Mouse (Mus musculus) midbrain, embryonic 16.5 days (tissue): ENCODE measurements at regions not wholly inside any gene's neighbourhood (a gene's known extent, or its start where the extent isn't known, plus 50 kb on each side); places are given as distances from the start of the nearest gene placed in this dataset.

Source experiments
- ATAC-seq: fragments of 200-750 bp; cut with Nextera tagmentation; 2 replicates; pipeline ENCODE4 v1.8.0; 2017; ENCODE audit warnings: moderate TSS enrichment
- H3K27ac ChIP-seq: fragments of 300-500 bp; sonication (generic); 2 replicates; pipeline ENCODE4 v1.5.1; 2014; ENCODE audit warnings: mild to moderate bottlenecking, low read length, mixed read lengths
- H3K27me3 ChIP-seq: fragments of 300-500 bp; sonication (generic); 2 replicates; pipeline ENCODE4 v1.6.1; 2014; ENCODE audit warnings: low read depth, low read length, mixed read lengths; ENCODE audit not compliant: control insufficient read depth, insufficient read depth
- H3K36me3 ChIP-seq: fragments of 300-500 bp; sonication (generic); 2 replicates; pipeline ENCODE4 v1.6.1; 2014; ENCODE audit warnings: mild to moderate bottlenecking, low read length, moderate library complexity, mixed read lengths; ENCODE audit not compliant: control insufficient read depth, insufficient read depth
- H3K4me1 ChIP-seq: fragments of 300-500 bp; sonication (generic); 2 replicates; pipeline ENCODE4 v1.6.1; 2014; ENCODE audit warnings: mild to moderate bottlenecking, low read length, mixed read lengths; ENCODE audit not compliant: control insufficient read depth, insufficient read depth
- H3K4me2 ChIP-seq: fragments of 300-500 bp; sonication (generic); 2 replicates; pipeline ENCODE4 v1.6.1; 2014; ENCODE audit warnings: mild to moderate bottlenecking, low read length, mixed read lengths
- H3K4me3 ChIP-seq: fragments of 300-500 bp; sonication (generic); 2 replicates; pipeline ENCODE4 v1.5.1; 2014; ENCODE audit warnings: low read depth, mild to moderate bottlenecking, low read length, moderate library complexity, mixed read lengths
- H3K9ac ChIP-seq: fragments of 300-500 bp; sonication (generic); 2 replicates; pipeline ENCODE4 v1.6.1; 2014; ENCODE audit warnings: low read depth, low read length, mixed read lengths
- H3K9me3 ChIP-seq: fragments of 300-500 bp; sonication (generic); replicated peaks from 2 replicates; pipeline ENCODE4 v1.6.1; 2014; ENCODE audit warnings: mild to moderate bottlenecking, low read length, mixed read lengths; ENCODE audit not compliant: control insufficient read depth, poor library complexity, severe bottlenecking
- WGBS: fragments of 180-500 bp; shearing (Covaris S2); extraction: QIAGEN DNeasy Blood & Tissue Kit; methylation state at CpG from one replicate; pipeline ENCODE4 v1.1.7; 2014; 5-methylcytosine and 5-hydroxymethylcytosine counted together

- Histone ChIP-seq H3K4me3 (no peak overlapping the region), H3K9ac (no peak overlapping the region), H3K27ac (no peak overlapping the region), H3K4me1 (no peaks in the 10 kb centered on the region; the same call in 1 of the 2 replicates), H3K36me3 (no peaks in the 10 kb centered on the region), H3K9me3 (no peaks in the 10 kb centered on the region), H3K4me2 (no peak overlapping the region), H3K27me3 (no peaks in the 10 kb centered on the region)
- no peak for ATAC-seq
- WGBS: 68% methylated on average over 5 of the region's 5 CpGs
Measured at GRCm38 (mm10) chr15:94219907-94220306, 245.3 kb downstream of the Adamts20 start.

- Histone ChIP-seq H3K4me3 (no peak overlapping the region), H3K9ac (no peak overlapping the region), H3K4me1 (peaks cover 2% of the 10 kb centered on the region; the same call in 1 of the 2 replicates), H3K4me2 (no peak overlapping the region), H3K9me3 (no peaks in the 10 kb centered on the region), H3K27ac (no peak overlapping the region), H3K36me3 (no peaks in the 10 kb centered on the region), H3K27me3 (no peaks in the 10 kb centered on the region)
- no peak for ATAC-seq
- WGBS: 93% methylated on average over 2 of the region's 2 CpGs
Measured at GRCm38 (mm10) chr15:94216703-94217102, 248.5 kb downstream of the Adamts20 start.

- Histone ChIP-seq H3K4me1 (peaks cover 2% of the 10 kb centered on the region; the same call in 1 of the 2 replicates), H3K27me3 (no peaks in the 10 kb centered on the region), H3K27ac (no peak overlapping the region), H3K4me3 (no peak overlapping the region), H3K4me2 (no peak overlapping the region), H3K9ac (no peak overlapping the region), H3K36me3 (no peaks in the 10 kb centered on the region), H3K9me3 (0 out of 2 replicates have a peak, but pooled peaks cover 2% of the 10 kb centered on the region)
- WGBS: 70% methylated on average over 9 of the region's 9 CpGs
- ATAC-seq: no peak
Measured at GRCm38 (mm10) chr15:94214440-94214839, 250.8 kb downstream of the Adamts20 start.

GRCm38 (mm10) chr15:94213393-94213792, 251.8 kb downstream of the Adamts20 start:
- no peak overlapping the region for H3K4me2 ChIP-seq
- H3K4me3 ChIP-seq: no peak overlapping the region
- H3K9me3 ChIP-seq: 0 out of 2 replicates have a peak, but pooled peaks cover 2% of the 10 kb centered on the region
- ATAC-seq: no peak
- WGBS: 37% methylated on average over 4 of the region's 4 CpGs
- no peaks in the 10 kb centered on the region for H3K27me3 ChIP-seq
- H3K9ac ChIP-seq: no peak overlapping the region
- no peak overlapping the region for H3K27ac ChIP-seq
- H3K4me1 ChIP-seq: peaks cover 2% of the 10 kb centered on the region; the same call in 1 of the 2 replicates
- H3K36me3 ChIP-seq: no peaks in the 10 kb centered on the region

GRCm38 (mm10) chr15:94208476-94208875, 256.7 kb downstream of the Adamts20 start:
- Histone ChIP-seq H3K4me2 (no peak overlapping the region), H3K36me3 (no peaks in the 10 kb centered on the region), H3K4me3 (no peak overlapping the region), H3K9ac (no peak overlapping the region), H3K27ac (no peak overlapping the region), H3K4me1 (peaks cover 2% of the 10 kb centered on the region; the same call in 1 of the 2 replicates), H3K27me3 (no peaks in the 10 kb centered on the region), H3K9me3 (0 out of 2 replicates have a peak, but pooled peaks cover 2% of the 10 kb centered on the region)
- WGBS: 56% methylated on average over 1 of the region's 1 CpGs
- no peak for ATAC-seq

- Histone ChIP-seq H3K9ac (no peak overlapping the region), H3K27me3 (no peaks in the 10 kb centered on the region), H3K27ac (no peak overlapping the region), H3K4me1 (no peaks in the 10 kb centered on the region), H3K4me2 (no peak overlapping the region), H3K36me3 (no peaks in the 10 kb centered on the region), H3K9me3 (0 out of 2 replicates have a peak, but pooled peaks cover 2% of the 10 kb centered on the region), H3K4me3 (no peak overlapping the region)
- no peak for ATAC-seq
- 85% methylated on average over 8 of the region's 8 CpGs for WGBS
Measured at GRCm38 (mm10) chr15:94206454-94206853, 258.8 kb downstream of the Adamts20 start.

GRCm38 (mm10) chr15:94205309-94205893, 259.8 kb downstream of the Adamts20 start:
- Histone ChIP-seq H3K27ac (no peak overlapping the region), H3K9me3 (no peaks in the 10 kb centered on the region), H3K9ac (no peak overlapping the region), H3K36me3 (no peaks in the 10 kb centered on the region), H3K27me3 (no peaks in the 10 kb centered on the region), H3K4me2 (no peak overlapping the region), H3K4me3 (no peak overlapping the region), H3K4me1 (no peaks in the 10 kb centered on the region)
- 67% methylated on average over 11 of the region's 11 CpGs for WGBS
- no peak for ATAC-seq

- ATAC-seq: no peak
- Histone ChIP-seq H3K27ac (no peak overlapping the region), H3K4me1 (no peaks in the 10 kb centered on the region), H3K4me3 (no peak overlapping the region), H3K36me3 (no peaks in the 10 kb centered on the region), H3K9me3 (no peaks in the 10 kb centered on the region), H3K4me2 (no peak overlapping the region), H3K9ac (no peak overlapping the region), H3K27me3 (no peaks in the 10 kb centered on the region)
- 60% methylated on average over 7 of the region's 7 CpGs for whole genome bisulfite sequencing
Measured at GRCm38 (mm10) chr15:94190081-94190488, 275.1 kb downstream of the Adamts20 start.

- H3K4me2 ChIP-seq: no peak overlapping the region
- no peaks in the 10 kb centered on the region for H3K27me3 ChIP-seq
- no peak overlapping the region for H3K9ac ChIP-seq
- H3K36me3 ChIP-seq: no peaks in the 10 kb centered on the region
- no peaks in the 10 kb centered on the region for H3K4me1 ChIP-seq
- 92% methylated on average over 4 of the region's 4 CpGs for WGBS
- no peak for ATAC-seq
- H3K4me3 ChIP-seq: no peak overlapping the region
- H3K9me3 ChIP-seq: no peaks in the 10 kb centered on the region
- H3K27ac ChIP-seq: no peak overlapping the region
Measured at GRCm38 (mm10) chr15:94187588-94187987, 277.6 kb downstream of the Adamts20 start.
